Mouse (Mus musculus) liver, postnatal 0 days (tissue): ENCODE data around the gene Cyb5r2.
A peak's percentile ranks its signal among the peaks of the same experiment; 100 is the strongest.

ENCODE experiments used
- CTCF ChIP-seq: sonication (generic); IDR thresholded peaks from 2 replicates; pipeline ENCODE4 v1.5.1; 2016; ENCODE audit warnings: antibody characterized with exemption, low read depth
- EP300 ChIP-seq: IDR thresholded peaks from 2 replicates; pipeline ENCODE4 v1.6.1; 2016; ENCODE audit warnings: antibody characterized with exemption, low read depth, mild to moderate bottlenecking

GRCm38 (mm10) chr7:107747954-107748353, 9.9 kb downstream of the Cyb5r2 start:
- TF ChIP-seq CTCF (peak; percentile 86), EP300 (no peak)
